Mouse (Mus musculus) lung, embryonic 15.5 days (tissue): Measurements from ENCODE around the gene 1700034I23Rik. TPM values are rescaled to one million over a fixed set of nuclear protein-coding genes. Genes with fewer than 3 reads are reported as not detected.
"Not testable (repeated sequence)": the region's sequence is repeated elsewhere in the genome, so short reads cannot be mapped to it uniquely, and the experiment has no call there.

ENCODE experiments used
- ATAC-seq: fragments of 200-750 bp; cut with Nextera tagmentation; 2 replicates; pipeline ENCODE4 v1.8.0; 2017; ENCODE audit warnings: moderate number of reproducible peaks, borderline replicate concordance; ENCODE audit not compliant: low FRiP score, low TSS enrichment; ENCODE audit errors: extremely low read depth
- H3K27ac ChIP-seq: fragments of 300-500 bp; sonication (generic); 2 replicates; pipeline ENCODE4 v1.5.1; 2015; ENCODE audit warnings: moderate library complexity, mild to moderate bottlenecking, inconsistent platforms
- H3K27me3 ChIP-seq: fragments of 300-500 bp; sonication (generic); 2 replicates; pipeline ENCODE4 v1.6.1; 2015; ENCODE audit warnings: inconsistent platforms
- H3K36me3 ChIP-seq: fragments of 300-500 bp; sonication (generic); 2 replicates; pipeline ENCODE4 v1.6.1; 2015; ENCODE audit warnings: inconsistent platforms
- H3K4me1 ChIP-seq: fragments of 300-500 bp; sonication (generic); 2 replicates; pipeline ENCODE4 v1.6.1; 2015; ENCODE audit warnings: inconsistent platforms
- H3K4me2 ChIP-seq: fragments of 300-500 bp; sonication (generic); 2 replicates; pipeline ENCODE4 v1.6.1; 2015; ENCODE audit warnings: inconsistent platforms, mild to moderate bottlenecking, moderate library complexity
- H3K4me3 ChIP-seq: fragments of 300-500 bp; sonication (generic); 2 replicates; pipeline ENCODE4 v1.5.1; 2015; ENCODE audit warnings: mild to moderate bottlenecking, inconsistent platforms
- H3K9ac ChIP-seq: fragments of 300-500 bp; sonication (generic); 2 replicates; pipeline ENCODE4 v1.6.1; 2015; ENCODE audit warnings: inconsistent platforms
- H3K9me3 ChIP-seq: fragments of 300-500 bp; sonication (generic); 2 replicates; pipeline ENCODE4 v1.6.1; 2016; ENCODE audit warnings: inconsistent platforms
- WGBS: fragments of 180-500 bp; shearing (Covaris S2); methylation state at CpG from one replicate; pipeline ENCODE4 v1.1.7; 2015; 5-methylcytosine and 5-hydroxymethylcytosine counted together
- polyA plus RNA-seq: library from polyadenylated mRNA; unstranded; fragments of >200 nt; fragmentation: Nextera tagmentation; extraction: Ambion mirVana; gene quantifications from 2 replicates; pipeline ENCODE4 v1.2.1, GENCODE M21; 2015

Gene 1700034I23Rik
- polyA plus RNA-seq = 0.10 and 0.28 TPM in 2 replicates

DNA sequence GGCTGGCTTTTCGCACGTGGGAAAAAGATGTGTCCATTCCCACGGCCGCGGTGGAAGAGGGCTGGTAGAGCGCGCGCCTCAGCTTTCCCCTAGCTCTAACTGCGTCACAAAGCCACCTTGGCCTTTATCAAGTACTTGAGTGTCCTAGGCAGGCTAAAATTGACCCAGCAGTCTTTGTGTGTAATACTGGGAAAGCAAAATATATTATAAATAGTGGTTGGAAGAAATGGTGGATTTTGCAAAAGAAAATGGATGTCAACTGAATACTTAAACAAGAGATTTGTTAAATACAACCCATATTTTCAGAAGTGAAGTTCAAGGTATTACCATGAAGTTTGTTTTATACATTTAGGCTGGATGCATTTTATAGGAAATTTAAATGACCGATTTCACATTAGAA, at the start of gene 1700034I23Rik:
1700034I23Rik (minus strand) TSS at position 101 of the 400 bp plus-strand sequence.
- H3K4me2 ChIP-seq, H3K4me1 ChIP-seq, H3K9ac ChIP-seq, H3K27ac ChIP-seq, H3K27me3 ChIP-seq, H3K4me3 ChIP-seq, ATAC-seq, H3K36me3 ChIP-seq, H3K9me3 ChIP-seq: not testable (repeated sequence)
- WGBS = 97% methylated on average over 8 of the region's 10 CpGs

GRCm38 (mm10) chr3:40951365-40951764, 49.0 kb upstream of the 1700034I23Rik start:
- Histone ChIP-seq H3K36me3 (no peaks in the 10 kb centered on the region), H3K4me3 (peak overlapping the region; percentile 76), H3K27ac (no peak overlapping the region), H3K27me3 (peaks cover 3% of the 10 kb centered on the region; the same call in 1 of the 2 replicates), H3K9me3 (no peaks in the 10 kb centered on the region), H3K9ac (peak overlapping the region; percentile 67), H3K4me2 (peak overlapping the region; percentile 99), H3K4me1 (0 out of 2 replicates have a peak, but pooled peaks cover 7% of the 10 kb centered on the region)
- WGBS = 13% methylated on average over 7 of the region's 7 CpGs
- ATAC-seq = no peak

GRCm38 (mm10) chr3:40950601-40951201, 48.4 kb upstream of the 1700034I23Rik start:
- H3K27ac ChIP-seq = peak overlapping the region; percentile 82; the same call in 1 of the 2 replicates
- H3K27me3 ChIP-seq = peaks cover 3% of the 10 kb centered on the region; the same call in 1 of the 2 replicates
- ATAC-seq = 0 out of 2 replicates have a peak, but pooled peaks have one; percentile 1
- no peaks in the 10 kb centered on the region for H3K9me3 ChIP-seq
- H3K4me2 ChIP-seq = peak overlapping the region; percentile 99
- peak overlapping the region; percentile 76 for H3K4me3 ChIP-seq
- no peaks in the 10 kb centered on the region for H3K36me3 ChIP-seq
- H3K9ac ChIP-seq = peak overlapping the region; percentile 67
- WGBS = under 1% methylated on average over 43 of the region's 43 CpGs
- 0 out of 2 replicates have a peak, but pooled peaks cover 7% of the 10 kb centered on the region for H3K4me1 ChIP-seq

- Histone ChIP-seq H3K4me3 (peak overlapping the region; percentile 76), H3K27me3 (peaks cover 3% of the 10 kb centered on the region; the same call in 1 of the 2 replicates), H3K4me1 (0 out of 2 replicates have a peak, but pooled peaks cover 7% of the 10 kb centered on the region), H3K9me3 (no peaks in the 10 kb centered on the region), H3K27ac (peak overlapping the region; percentile 82), H3K9ac (peak overlapping the region; percentile 67), H3K36me3 (no peaks in the 10 kb centered on the region), H3K4me2 (peak overlapping the region; percentile 99)
- under 1% methylated on average over 60 of the region's 118 CpGs for WGBS
- ATAC-seq = peak; percentile 37; the same call in 1 of the 2 replicates
Measured at GRCm38 (mm10) chr3:40949903-40950600, 47.7 kb upstream of the 1700034I23Rik start.

DNA sequence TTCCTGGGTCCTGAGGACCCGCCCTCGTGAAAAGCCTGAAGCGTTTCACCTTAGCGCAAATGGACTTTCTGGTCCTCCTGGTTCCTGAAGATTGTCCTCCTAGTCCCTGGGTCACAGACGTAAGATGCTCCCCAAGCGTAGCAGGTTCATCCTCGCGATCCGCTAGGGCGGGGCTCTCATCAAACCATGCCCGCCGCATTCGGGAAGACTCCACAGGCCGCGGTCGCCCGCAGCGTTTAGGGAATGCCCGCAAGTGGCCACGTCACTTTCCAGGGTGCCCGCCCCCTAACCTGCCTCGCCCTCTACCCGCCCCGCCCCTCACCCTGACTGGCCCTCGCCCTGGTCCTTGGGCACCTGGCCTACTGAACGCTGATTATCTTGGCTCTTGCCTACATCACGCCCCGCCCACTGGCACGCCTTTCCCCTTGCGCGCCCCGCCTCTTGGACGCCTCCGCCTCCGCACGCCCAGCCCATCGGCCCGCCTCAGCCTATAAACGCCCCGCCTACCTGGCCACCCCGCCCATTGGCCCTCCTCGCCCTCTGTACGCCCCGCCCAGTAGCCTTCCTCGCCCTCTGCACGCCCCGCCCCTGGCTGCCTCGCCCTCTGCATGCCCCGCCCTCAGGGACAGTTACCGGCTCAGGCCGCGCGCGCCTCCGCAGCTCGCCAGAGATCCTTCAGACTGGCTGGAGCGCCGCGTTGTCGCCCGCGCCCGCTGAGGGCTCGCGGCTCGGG, 47.0 kb upstream of the 1700034I23Rik start, which contains the start of gene Larp1b:
Larp1b (plus strand) TSS at position 659 of the 733 bp plus-strand sequence.
- peak; percentile 98 for ATAC-seq

DNA sequence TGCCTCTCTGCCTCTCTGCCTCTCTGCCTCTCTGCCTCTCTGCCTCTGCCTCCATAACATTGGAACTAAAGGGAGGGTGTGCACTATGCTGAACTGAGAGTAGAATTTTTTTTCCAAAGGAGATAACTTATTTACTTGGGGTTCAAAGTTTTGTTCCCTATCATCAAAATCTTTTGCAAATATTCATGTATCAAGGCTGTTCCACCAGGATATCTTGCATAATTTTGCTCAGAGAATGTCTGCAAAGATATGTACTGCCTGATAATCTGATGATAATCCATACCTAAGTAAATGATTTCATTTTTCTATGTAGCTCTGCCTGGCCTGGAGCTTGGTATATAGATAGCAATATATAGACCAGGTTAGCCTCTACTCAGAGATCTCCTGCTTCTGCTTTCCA, 36.7 kb upstream of the 1700034I23Rik start:
- Histone ChIP-seq H3K36me3 (0 out of 2 replicates have a peak, but pooled peaks cover 1% of the 10 kb centered on the region), H3K27ac (no peak overlapping the region), H3K4me2 (no peak overlapping the region), H3K9ac (no peak overlapping the region), H3K27me3 (no peaks in the 10 kb centered on the region), H3K4me1 (no peaks in the 10 kb centered on the region), H3K4me3 (no peak overlapping the region), H3K9me3 (no peaks in the 10 kb centered on the region)
- no peak for ATAC-seq

More for the DNA sequence above, 47.0 kb upstream of the 1700034I23Rik start, which contains the start of gene Larp1b:
- Histone ChIP-seq H3K9me3 (no peaks in the 10 kb centered on the region), H3K27ac (peak within 1 kb of the TSS; percentile 82), H3K4me1 (0 out of 2 replicates have a peak, but pooled peaks cover 7% of the 10 kb centered on the region), H3K27me3 (peaks cover 3% of the 10 kb centered on the region; the same call in 1 of the 2 replicates), H3K4me3 (peak within 1 kb of the TSS; percentile 76), H3K9ac (peak within 1 kb of the TSS; percentile 67), H3K4me2 (peak within 1 kb of the TSS; percentile 99), H3K36me3 (no peaks in the 10 kb centered on the region)
- under 1% methylated on average over 66 of the region's 66 CpGs for WGBS

GRCm38 (mm10) chr3:40938592-40938991, 36.2 kb upstream of the 1700034I23Rik start:
- Histone ChIP-seq H3K4me2 (no peak overlapping the region), H3K27ac (no peak overlapping the region), H3K4me3 (no peak overlapping the region), H3K36me3 (0 out of 2 replicates have a peak, but pooled peaks cover 6% of the 10 kb centered on the region), H3K9ac (no peak overlapping the region), H3K9me3 (no peaks in the 10 kb centered on the region), H3K4me1 (no peaks in the 10 kb centered on the region), H3K27me3 (no peaks in the 10 kb centered on the region)
- 91% methylated on average over 4 of the region's 4 CpGs for WGBS
- no peak for ATAC-seq

DNA sequence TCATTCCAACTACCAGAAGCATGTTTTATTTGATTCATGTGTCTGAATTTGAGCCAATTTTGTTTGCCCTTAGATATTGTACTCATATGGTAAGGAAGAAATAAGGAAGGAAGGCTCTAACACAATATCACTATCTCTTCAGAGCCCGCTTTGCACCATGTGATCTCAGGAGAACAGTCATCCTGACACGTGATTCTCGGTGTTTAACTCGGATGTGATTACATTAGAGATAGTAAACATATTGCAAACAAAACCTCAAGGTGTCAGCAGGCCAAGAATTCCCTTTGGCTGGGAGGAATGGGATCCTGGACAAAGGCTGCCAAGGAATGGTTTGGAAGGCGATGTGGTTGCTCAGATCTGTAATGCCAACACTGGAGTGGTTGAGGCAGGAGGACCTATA, 35.8 kb upstream of the 1700034I23Rik start:
- WGBS = 60% methylated on average over 5 of the region's 5 CpGs
- Histone ChIP-seq H3K4me2 (no peak overlapping the region), H3K27ac (no peak overlapping the region), H3K9ac (no peak overlapping the region), H3K36me3 (0 out of 2 replicates have a peak, but pooled peaks cover 8% of the 10 kb centered on the region), H3K27me3 (no peaks in the 10 kb centered on the region), H3K4me3 (no peak overlapping the region), H3K4me1 (no peaks in the 10 kb centered on the region), H3K9me3 (no peaks in the 10 kb centered on the region)
- no peak for ATAC-seq

- peak overlapping the region; percentile 58 for H3K9ac ChIP-seq
- H3K27ac ChIP-seq, H3K36me3 ChIP-seq, ATAC-seq, H3K27me3 ChIP-seq, H3K9me3 ChIP-seq, H3K4me1 ChIP-seq: not testable (repeated sequence)
- H3K4me2 ChIP-seq = peak overlapping the region; percentile 83
- H3K4me3 ChIP-seq = peak overlapping the region; percentile 55
- under 1% methylated on average over 21 of the region's 24 CpGs for WGBS
Measured at GRCm38 (mm10) chr3:40894336-40894735, 8.0 kb downstream of the 1700034I23Rik start.

DNA sequence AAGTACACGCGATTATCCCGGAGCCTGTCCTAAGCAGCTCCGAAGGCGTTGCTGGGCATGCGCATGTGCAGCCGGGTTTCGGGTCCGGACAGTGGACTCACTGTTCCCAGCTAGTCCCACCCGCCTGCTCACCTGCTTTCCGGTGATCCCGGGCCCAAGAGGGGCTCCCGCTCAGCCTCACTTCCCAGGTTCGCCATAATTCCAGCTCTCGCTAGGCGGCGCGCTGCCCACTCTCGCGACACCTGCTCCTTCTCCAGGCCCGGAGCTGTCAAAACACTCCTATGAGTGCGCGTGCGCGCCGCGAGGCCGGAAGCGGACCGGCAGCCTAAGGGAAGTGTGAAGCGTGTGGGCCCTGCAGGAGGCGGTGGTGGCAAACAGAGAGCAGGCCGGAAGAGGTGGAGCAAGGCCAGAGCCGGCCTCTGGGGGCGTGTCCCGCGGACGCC, 8.5 kb downstream of the 1700034I23Rik start:
- WGBS = under 1% methylated on average over 34 of the region's 38 CpGs

GRCm38 (mm10) chr3:40853123-40853738, 49.1 kb downstream of the 1700034I23Rik start:
- WGBS = 84% methylated on average over 3 of the region's 3 CpGs
- H3K27ac ChIP-seq, H3K27me3 ChIP-seq, H3K4me1 ChIP-seq, H3K36me3 ChIP-seq, H3K4me2 ChIP-seq, H3K4me3 ChIP-seq, H3K9me3 ChIP-seq, ATAC-seq, H3K9ac ChIP-seq: not testable (repeated sequence)

More for the DNA sequence above, 8.5 kb downstream of the 1700034I23Rik start:
- not testable (repeated sequence) for H3K9me3 ChIP-seq, H3K4me1 ChIP-seq, H3K36me3 ChIP-seq, H3K27me3 ChIP-seq
- ATAC-seq = peak; percentile 100
- Histone ChIP-seq H3K4me3 (peak overlapping the region; percentile 55), H3K9ac (peak overlapping the region; percentile 57), H3K4me2 (peak overlapping the region; percentile 83), H3K27ac (peak overlapping the region; percentile 66)
